Comparison of ENCODE assay signal across 9 mouse cellular contexts in genomic region chr15:11904043-11904847, GRCm38 (mm10). TPM values are rescaled to one million over a fixed set of nuclear protein-coding genes. Genes with fewer than 3 reads are reported as not detected.
DNase-seq lines count a peak whose midpoint lies in the region; ATAC-seq and TF ChIP-seq lines count a peak whose summit lies in the region.
"Had no signal": no experiment of that assay in that cellular context is flagged by ENCODE, and none has a peak within 500 bp of the region (broad histone marks: within the 10 kb centered on the region; RNA-seq: fewer than 3 reads in every experiment).

No protein-coding gene starts in this region.

- H3K4me3 ChIP-seq in brown adipose tissue, adult 24 weeks (ENCODE audit: insufficient read depth, low read depth, low read length) = peak overlapping the region; percentile 91
- peak overlapping the region; percentile 60 for H3K4me3 ChIP-seq in heart, embryonic 11.5 days (ENCODE audit: low read depth, low read length)
- H3K4me3 ChIP-seq in lung, embryonic 14.5 days (ENCODE audit: low read depth, low read length) = peak overlapping the region; percentile 61

- TF ChIP-seq CTCF in lung, embryonic 14.5 days (IDR thresholded peaks at IDR 0.05; ENCODE audit: low read depth) = peak; percentile 57

- no peaks in the 10 kb centered on the region for H3K9me3 ChIP-seq in heart, embryonic 11.5 days (replicated peaks; ENCODE audit: control insufficient read depth, low read length)
- H3K9me3 ChIP-seq in lung, embryonic 14.5 days (ENCODE audit: low read depth, low read length) = no peaks in the 10 kb centered on the region

- DNase-seq in gastrocnemius, adult 18-20 months (ENCODE audit: low spot score) = peak; percentile 6
- DNase-seq in gastrocnemius, postnatal 4 days (ENCODE audit: low spot score in 2 of 2) = no peak
- peak; percentile 28 for DNase-seq in kidney, adult 9 months
- DNase-seq in lung, embryonic 14.5 days = peak; percentile 84
- peak; percentile 61 for DNase-seq in retina, embryonic 14.5 days (ENCODE audit: low spot score)
- DNase-seq in spleen, postnatal 10 days (ENCODE audit: low spot score in 2 of 2) = no peak

- no peaks in the 10 kb centered on the region for H3K36me3 ChIP-seq in heart, embryonic 11.5 days (ENCODE audit: control insufficient read depth, insufficient read depth, low read length)
- H3K36me3 ChIP-seq in lung, embryonic 14.5 days (ENCODE audit: insufficient read depth) = no peaks in the 10 kb centered on the region

- peak overlapping the region; percentile 82 for H3K4me2 ChIP-seq in heart, embryonic 11.5 days
- H3K4me2 ChIP-seq in lung, embryonic 14.5 days = peak overlapping the region; percentile 80

- WGBS in heart, embryonic 11.5 days (ENCODE audit: insufficient replicate concordance) = under 1% methylated on average over 48 of the region's 48 CpGs
- WGBS in lung, embryonic 14.5 days = under 1% methylated on average over 48 of the region's 48 CpGs

- 0 out of 2 replicates have a peak, but pooled peaks have one; percentile 27 for ATAC-seq in heart, embryonic 11.5 days (replicated peaks; ENCODE audit: insufficient number of reproducible peaks, low FRiP score, low TSS enrichment)
- peak; percentile 54 for ATAC-seq in lung, embryonic 14.5 days (ENCODE audit: insufficient read depth)

- peak overlapping the region; percentile 73 for H3K9ac ChIP-seq in heart, embryonic 11.5 days (ENCODE audit: low read depth, low read length)
- peak overlapping the region; percentile 74 for H3K9ac ChIP-seq in lung, embryonic 14.5 days

- H3K4me1 ChIP-seq in brown adipose tissue, adult 24 weeks (ENCODE audit: control insufficient read depth, insufficient read depth, insufficient read length, low read length) = peaks cover 6% of the 10 kb centered on the region
- peaks cover 3% of the 10 kb centered on the region; the same call in 1 of the 2 replicates for H3K4me1 ChIP-seq in heart, embryonic 11.5 days (ENCODE audit: control insufficient read depth, insufficient read depth, low read length)
- peaks cover 4% of the 10 kb centered on the region for H3K4me1 ChIP-seq in lung, embryonic 14.5 days (ENCODE audit: insufficient read depth)

- H3K27me3 ChIP-seq in heart, embryonic 11.5 days (ENCODE audit: control insufficient read depth, insufficient read depth, low read length) = 0 out of 2 replicates have a peak, but pooled peaks cover 3% of the 10 kb centered on the region
- H3K27me3 ChIP-seq in lung, embryonic 14.5 days (ENCODE audit: insufficient read depth, low read length) = peaks cover 14% of the 10 kb centered on the region; the same call in 1 of the 2 replicates

- H3K27ac ChIP-seq in brown adipose tissue, adult 24 weeks (replicated peaks; ENCODE audit: low read depth, low read length) = peak overlapping the region; percentile 94
- H3K27ac ChIP-seq in heart, embryonic 11.5 days (ENCODE audit: low read depth, low read length) = peak overlapping the region; percentile 87
- H3K27ac ChIP-seq in lung, embryonic 14.5 days (ENCODE audit: low read depth) = peak overlapping the region; percentile 90

RNA-seq across cellular contexts. Expression of gene Npr3, which starts 2.8 kb away (rescaled TPM):
- total RNA-seq in gastrocnemius, adult 18-20 months (2021) = 1 to 10 TPM; 8.4 to 8.6 TPM
- total RNA-seq in gastrocnemius, postnatal 4 days (2021) = 10 to 100 TPM; 11.8 to 14.3 TPM
- 67.8 and 71.3 TPM in 2 replicates for polyA plus RNA-seq in brown adipose tissue, adult 24 weeks (2012; ENCODE audit: insufficient read depth, insufficient read length, missing spikeins)
- polyA plus RNA-seq in heart, embryonic 11.5 days (2014; fragmentation: Nextera tagmentation; extraction: Ambion mirVana) = 15.7 and 16.0 TPM in 2 replicates
- 11.2 and 11.3 TPM in 2 replicates for polyA plus RNA-seq in lung, embryonic 14.5 days (2014; fragmentation: Nextera tagmentation; extraction: Ambion mirVana)
- total RNA-seq: hematopoietic stem cell, adult 5-6 weeks had no signal

Comparison
In these comparisons a context has a peak if more than half of its experiments do, and no peak if none do; other contexts are left out.
1. DNase-seq: peak in gastrocnemius, adult 18-20 months (single experiment), kidney, adult 9 months (single experiment), lung, embryonic 14.5 days (single experiment) and retina, embryonic 14.5 days (single experiment); none in gastrocnemius, postnatal 4 days (0 of 2) and spleen, postnatal 10 days (0 of 2).
2. Peak in every context shown above with its lines, with median percentiles within 50 percentile points of each other: H3K27ac ChIP-seq and H3K4me3 ChIP-seq.